Mouse (Mus musculus) spleen, adult 12 weeks (tissue): ENCODE data around the gene Trim34b.
"Not testable (repeated sequence)": the region's sequence is repeated elsewhere in the genome, so short reads cannot be mapped to it uniquely, and the experiment has no call there.

Experiments used
- DNase-seq: peaks from one replicate; pipeline ENCODE4 v3.0.0; 2022; ENCODE audit warnings: low spot score

Gene Trim34b

DNA sequence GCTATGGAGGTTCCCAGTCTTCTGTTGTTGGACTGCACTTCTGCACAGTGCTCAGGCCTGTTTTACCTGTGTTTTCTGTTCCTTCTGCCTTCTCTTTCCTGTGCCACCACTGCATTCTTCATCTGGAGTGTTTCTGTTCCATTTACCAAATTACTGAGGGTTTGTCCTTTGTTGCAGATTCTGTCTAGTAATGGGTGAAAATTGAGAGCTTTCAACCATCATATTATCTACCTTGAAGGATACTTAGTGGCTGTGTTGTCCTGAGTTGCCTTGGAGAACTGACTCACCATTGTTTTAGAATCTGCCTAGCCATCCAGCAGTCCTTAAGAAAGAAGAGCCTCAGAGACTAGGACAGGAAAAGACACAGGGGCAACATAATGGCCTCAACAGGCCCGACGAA is at the start of gene Trim34b:
TSS of gene Trim34b (plus strand) at position 301 of the 400 bp plus-strand sequence.
- DNase-seq, result not testable (repeated sequence)

DNA sequence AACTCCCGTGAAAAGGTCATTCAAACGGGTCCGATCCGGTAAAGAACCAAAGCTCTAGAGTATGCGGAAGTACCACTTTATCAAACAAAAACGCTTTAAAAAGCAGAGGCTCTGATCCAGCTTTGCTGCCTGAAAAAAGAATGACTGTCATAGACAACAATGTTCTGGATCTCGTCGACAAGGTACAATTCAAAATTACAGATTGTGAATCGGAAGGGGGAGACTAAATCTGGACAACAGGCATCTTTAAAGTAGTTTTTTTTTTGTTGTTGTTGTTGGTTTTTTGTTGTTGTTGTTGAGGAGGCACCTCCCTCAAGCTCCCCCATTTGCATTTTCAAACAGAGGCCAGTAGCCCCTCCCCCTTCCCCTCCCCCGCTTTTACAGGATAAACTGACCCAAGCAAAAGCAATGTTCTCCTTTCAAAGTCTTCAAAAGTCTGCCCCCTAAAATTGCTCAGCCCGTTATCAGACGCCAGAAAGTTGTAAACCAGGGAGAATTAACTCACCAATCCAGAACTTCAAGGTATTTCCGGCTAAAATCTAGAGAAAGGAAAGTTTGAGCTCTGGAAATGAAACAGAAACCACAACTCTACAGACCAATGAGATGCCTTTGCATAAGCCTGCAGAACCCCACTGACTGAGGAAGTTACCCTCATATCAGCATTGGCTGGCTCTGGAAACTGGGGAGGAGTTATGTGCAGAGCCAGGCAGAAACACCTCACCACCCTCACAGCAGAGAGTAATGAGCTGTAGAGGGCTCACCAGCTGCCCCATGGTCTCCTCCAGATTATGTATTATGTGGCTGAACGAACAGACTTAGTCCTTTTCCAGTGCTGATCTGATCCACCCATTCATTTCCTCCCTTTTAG is 41.5 kb upstream of the Trim34b start, which contains the start of gene Trim5:
TSS of gene Trim5 (minus strand) at position 519 of the 868 bp plus-strand sequence.
- DNase-seq, result peak; percentile 0

- no peak for DNase-seq
Observed at GRCm38 (mm10) chr7:104290641-104291040, 38.6 kb upstream of the Trim34b start.

DNA sequence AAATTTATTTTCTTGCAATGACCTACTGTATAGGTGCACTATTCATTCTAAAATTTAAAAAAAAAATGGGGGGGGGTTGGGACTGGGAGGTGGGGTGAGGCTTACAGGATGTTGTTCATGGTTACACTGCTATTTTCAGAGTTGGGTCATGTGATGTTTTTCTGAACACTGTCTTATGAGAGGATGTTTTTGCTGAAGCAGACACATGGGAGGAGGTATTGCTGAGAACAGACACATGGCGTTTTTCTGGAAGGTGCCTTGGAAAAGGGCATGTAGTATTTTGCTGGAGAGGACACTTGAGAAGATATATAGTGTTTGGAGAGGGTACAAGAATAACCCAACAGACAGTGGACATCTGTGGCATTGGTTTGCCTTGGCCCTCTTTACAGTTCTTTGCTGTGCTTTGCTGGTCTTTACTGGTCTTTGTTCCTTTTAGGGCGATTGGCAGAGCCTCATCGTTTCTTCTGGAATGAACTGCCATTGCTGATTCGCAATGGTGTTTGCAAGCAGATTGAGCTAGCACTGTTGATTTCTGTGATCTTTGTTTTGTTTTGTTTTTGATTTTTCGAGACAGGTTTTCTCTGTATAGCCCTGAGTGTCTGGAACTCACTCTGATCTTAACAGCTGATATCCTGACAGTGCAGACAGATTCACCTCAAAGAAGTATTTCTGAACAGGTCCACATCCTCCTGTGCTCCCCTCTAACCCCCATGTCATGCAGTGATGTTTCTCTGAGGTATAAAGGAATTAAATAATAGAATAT is 37.5 kb upstream of the Trim34b start:
- DNase-seq, result no peak

DNA sequence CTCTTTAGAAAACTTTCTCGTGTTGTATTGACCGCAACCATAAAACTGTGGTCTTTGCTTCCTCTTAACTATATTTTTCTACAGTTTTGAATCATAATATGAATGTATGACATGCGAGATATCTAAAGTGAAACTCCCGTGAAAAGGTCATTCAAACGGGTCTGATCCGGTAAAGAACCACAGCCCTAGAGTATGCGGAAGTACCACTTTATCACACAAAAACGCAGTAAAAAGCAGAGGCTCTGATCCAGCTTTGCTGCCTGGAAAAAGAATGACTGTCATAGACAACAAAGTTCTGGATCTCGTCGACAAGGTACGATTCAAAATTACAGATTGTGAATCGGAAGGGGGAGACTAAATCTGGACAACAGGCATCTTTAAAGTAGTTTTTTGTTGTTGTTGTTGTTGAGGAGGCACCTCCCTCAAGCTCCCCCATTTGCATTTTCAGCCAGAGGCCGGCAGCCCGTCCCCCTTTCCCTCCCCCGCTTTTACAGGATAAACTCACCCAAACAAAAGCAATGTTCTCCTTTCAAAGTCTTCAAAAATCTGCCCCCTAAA is 14.4 kb upstream of the Trim34b start:
- DNase-seq, result no peak

DNA sequence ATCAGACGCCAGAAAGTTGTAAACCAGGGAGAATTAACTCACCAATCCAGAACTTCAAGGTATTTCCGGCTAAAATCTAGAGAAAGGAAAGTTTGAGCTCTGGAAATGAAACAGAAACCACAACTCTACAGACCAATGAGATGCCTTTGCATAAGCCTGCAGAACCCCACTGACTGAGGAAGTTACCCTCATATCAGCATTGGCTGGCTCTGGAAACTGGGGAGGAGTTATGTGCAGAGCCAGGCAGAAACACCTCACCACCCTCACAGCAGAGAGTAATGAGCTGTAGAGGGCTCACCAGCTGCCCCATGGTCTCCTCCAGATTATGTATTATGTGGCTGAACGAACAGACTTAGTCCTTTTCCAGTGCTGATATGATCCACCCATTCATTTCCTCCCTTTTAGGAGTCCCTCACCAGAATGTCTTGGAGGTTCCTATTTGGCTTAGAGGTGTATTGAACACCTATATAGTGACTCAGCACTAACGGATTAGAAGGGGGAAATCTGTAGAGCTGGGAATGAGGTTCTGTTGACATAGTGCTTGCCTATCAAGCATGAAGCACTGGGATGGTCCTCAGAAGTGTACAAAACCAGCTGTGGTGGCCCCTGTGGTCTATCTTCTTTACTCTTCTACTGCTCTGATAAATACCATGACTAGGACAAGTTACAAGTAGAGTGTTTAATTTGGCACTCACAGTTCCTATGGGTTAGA is 13.7 kb upstream of the Trim34b start, which contains the start of gene Trim12a:
TSS of gene Trim12a (minus strand) at position 98 of the 712 bp plus-strand sequence.
- not testable (repeated sequence) for DNase-seq

DNA sequence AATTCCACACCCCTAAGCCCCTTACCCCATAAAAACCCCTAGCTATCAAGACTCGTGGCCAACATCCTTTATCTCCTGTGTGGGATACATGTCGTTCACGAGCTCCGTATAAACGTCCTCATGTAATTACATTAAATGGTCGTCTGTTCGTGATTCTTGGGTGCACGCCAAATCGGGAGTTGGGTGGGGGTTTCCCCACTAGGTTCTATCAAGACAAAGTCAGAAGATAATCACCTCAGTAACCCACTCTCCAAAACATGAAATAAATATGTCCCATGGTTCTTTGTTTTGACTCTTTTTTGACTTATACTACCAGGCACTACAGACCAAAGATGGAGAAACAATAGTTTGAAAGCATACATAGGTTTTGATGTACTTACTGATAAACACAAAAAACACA is 7.2 kb upstream of the Trim34b start:
- DNase-seq, result no peak

- not testable (repeated sequence) for DNase-seq
Observed at GRCm38 (mm10) chr7:104335547-104335946, 6.3 kb downstream of the Trim34b start.

GRCm38 (mm10) chr7:104340744-104341143 is 11.5 kb downstream of the Trim34b start:
- DNase-seq, result not testable (repeated sequence)

- not testable (repeated sequence) for DNase-seq
Observed at GRCm38 (mm10) chr7:104348043-104348442, 18.8 kb downstream of the Trim34b start.

GRCm38 (mm10) chr7:104352717-104353599 is 23.7 kb downstream of the Trim34b start, which contains the start of gene Trim12c:
Trim12c (minus strand) TSS chr7:104353362.
- DNase-seq, result peak; percentile 62

DNA sequence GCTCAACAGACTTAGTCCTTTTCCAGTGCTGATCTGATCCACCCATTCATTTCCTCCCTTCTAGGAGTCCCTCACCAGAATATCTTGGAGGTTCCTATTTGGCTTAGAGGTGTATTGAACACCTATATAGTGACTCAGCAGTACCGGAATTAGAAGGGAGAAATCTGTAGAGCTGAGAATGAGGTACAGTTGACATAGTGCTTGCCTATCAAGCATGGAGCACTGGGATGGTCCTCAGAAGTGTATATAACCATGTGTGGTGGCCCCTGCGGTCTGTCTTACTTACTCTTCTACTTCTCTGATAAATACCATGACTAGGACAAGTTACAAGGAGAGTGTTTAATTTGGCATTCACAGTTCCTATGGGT is 24.3 kb downstream of the Trim34b start:
- DNase-seq, result no peak

- DNase-seq, result no peak
Observed at GRCm38 (mm10) chr7:104366339-104366738, 37.1 kb downstream of the Trim34b start.

GRCm38 (mm10) chr7:104369736-104370414 is 40.6 kb downstream of the Trim34b start, which contains the start of gene Trim30b:
Trim30b (minus strand) TSS chr7:104369884.
- DNase-seq, result no peak
